Mouse (Mus musculus): ENCODE results near the gene Mrpl43.
"Not testable (repeated sequence)": the region's sequence is repeated elsewhere in the genome, so short reads cannot be mapped to it uniquely, and the experiment has no call there.

Mrpl43 gene

DNA sequence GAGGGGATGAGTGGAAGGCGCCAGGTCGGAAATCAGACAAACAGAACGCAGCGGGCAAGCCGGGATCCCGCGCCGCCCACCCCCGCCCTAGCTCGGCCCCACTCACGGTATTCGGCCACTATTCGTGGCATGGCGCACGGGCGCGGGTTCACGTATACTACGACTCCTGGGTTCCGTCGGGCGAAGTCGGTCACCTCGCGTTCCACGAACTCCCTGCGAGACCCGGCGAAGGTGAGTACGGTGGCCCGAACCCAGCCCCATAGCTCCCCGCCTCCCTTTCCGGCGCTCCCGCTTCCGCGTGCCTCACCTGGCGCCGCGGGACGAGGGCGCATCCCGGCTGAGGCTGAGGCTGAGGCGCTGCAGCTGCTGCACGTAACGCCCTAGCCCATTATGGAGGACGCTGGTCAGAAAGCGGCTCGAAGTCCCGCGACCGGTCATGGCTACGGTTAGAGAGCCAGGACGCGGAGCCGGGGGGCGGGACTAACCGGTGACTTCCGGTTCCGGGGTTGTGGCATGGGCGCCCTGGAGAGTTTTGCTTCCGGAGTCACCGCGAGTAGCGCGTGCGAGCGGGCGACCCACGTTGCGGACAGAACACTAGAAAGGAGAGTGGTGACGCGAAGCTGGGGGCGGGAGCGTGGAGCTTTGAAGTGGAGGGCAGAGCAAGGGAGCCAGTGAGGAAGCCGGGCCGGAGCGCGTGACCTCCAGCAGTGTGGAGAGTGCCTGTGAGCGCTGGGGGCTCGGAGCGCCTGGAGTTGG lies at the start of gene Mrpl43:
Mrpl43 (minus strand) TSS at position 486 of the 756 bp plus-strand sequence.
- peak; percentile 92 for DNase-seq (ENCODE audit: low read depth, low spot score)

GRCm38 (mm10) chr19:45054892-45055690 lies 48.8 kb upstream of the Mrpl43 start:
- DNase-seq (ENCODE audit: low read depth, low spot score): no peak

DNA sequence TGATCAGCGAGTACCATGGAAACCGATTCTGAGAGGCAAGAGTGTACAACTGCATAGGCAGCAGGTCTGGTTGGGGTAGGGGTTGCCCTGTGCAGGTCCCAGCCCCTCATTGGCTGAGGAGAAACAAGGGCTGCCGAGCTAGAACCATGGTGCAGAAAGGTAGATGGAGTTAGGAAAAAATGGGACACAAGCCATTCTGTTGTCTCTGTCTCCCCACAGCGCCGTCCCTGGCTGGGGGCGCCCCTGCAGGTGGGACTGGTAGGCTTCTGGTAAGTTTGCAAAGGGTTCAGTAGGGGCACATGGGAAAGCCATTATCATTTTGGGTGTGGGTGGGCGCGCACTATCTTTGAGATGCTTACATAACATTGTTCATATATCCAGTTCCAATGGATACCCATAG lies 47.2 kb upstream of the Mrpl43 start:
- no peak for DNase-seq (ENCODE audit: low read depth, low spot score)

- DNase-seq (ENCODE audit: low read depth, low spot score): no peak
These were observed 43.3 kb upstream of the Mrpl43 start for GRCm38 (mm10) chr19:45049523-45049922.

- no peak for DNase-seq (ENCODE audit: low read depth, low spot score)
These were observed 42.6 kb upstream of the Mrpl43 start for GRCm38 (mm10) chr19:45048644-45049365.

- no peak for DNase-seq (ENCODE audit: low read depth, low spot score)
These were observed 41.8 kb upstream of the Mrpl43 start for GRCm38 (mm10) chr19:45047935-45048643.

- DNase-seq (ENCODE audit: low read depth, low spot score): peak; percentile 89
These were observed 41.2 kb upstream of the Mrpl43 start, which contains the start of gene Sfxn3 for GRCm38 (mm10) chr19:45047417-45047934. Gene Sfxn3, plus strand, starts transcription at chr19:45047503.

DNA sequence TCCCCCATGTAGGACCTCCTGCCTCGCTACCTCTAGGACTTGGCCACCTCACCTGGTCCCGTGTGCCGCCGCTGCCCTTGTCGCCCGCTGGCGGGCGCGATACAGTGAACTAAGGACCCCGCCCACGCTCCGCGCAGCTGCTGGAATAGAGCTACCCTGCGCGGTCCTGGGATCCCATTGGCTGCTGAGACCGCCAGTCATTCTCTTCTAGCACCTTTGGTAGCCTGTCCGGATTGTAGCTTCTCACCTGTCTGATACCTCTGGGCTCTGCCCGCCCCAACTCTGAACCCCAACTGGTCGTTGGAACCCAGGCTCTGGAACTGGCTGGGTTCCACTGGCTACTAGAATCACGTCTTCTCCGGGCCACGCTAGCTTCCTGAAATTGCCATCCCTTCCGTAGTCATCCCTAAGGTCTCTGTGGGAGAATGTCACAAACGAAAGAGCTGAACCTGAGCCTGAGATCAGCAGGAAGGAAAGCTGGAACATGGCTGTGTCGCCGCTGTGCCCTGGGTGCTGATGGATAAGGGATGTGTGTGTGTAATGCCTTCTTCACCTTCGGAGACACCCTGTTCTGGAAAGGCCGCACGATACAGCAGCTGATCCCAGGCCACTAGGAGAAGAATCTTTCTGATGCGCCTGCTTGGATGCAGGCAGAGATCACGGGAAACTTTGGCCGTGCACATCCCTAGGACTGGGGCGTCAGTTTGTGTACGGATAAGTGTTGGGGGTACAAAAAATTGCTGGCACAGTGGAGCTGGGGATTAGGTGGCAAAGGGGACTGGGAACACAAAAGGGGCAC lies 40.5 kb upstream of the Mrpl43 start:
- peak; percentile 61 for DNase-seq (ENCODE audit: low read depth, low spot score)

DNA sequence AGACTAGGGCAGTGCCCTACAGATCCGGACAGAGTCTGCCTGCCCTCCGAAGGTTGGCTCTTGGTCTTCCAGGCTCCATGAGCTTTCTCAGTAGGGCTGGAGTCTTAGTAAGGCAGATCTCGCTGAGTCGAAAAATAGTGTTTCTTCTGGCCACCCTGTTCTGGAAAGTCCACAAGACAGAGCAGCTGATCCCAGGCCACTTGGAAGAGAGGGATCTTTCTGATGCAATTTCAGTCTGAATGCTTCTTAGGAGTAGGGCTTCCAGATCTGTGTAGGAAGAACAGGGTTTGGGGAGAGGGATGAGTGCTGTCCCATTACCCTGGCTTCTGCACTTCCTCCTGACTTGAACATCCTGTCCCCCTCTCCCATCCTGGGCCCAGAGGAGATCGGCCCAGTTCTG lies 39.4 kb upstream of the Mrpl43 start, which contains the start of gene Pdzd7:
Pdzd7 (minus strand) TSS at position 67 of the 400 bp plus-strand sequence.
- DNase-seq (ENCODE audit: low read depth, low spot score): no peak

- no peak for DNase-seq (ENCODE audit: low read depth, low spot score)
These were observed 39.0 kb upstream of the Mrpl43 start for GRCm38 (mm10) chr19:45045236-45045635.

DNA sequence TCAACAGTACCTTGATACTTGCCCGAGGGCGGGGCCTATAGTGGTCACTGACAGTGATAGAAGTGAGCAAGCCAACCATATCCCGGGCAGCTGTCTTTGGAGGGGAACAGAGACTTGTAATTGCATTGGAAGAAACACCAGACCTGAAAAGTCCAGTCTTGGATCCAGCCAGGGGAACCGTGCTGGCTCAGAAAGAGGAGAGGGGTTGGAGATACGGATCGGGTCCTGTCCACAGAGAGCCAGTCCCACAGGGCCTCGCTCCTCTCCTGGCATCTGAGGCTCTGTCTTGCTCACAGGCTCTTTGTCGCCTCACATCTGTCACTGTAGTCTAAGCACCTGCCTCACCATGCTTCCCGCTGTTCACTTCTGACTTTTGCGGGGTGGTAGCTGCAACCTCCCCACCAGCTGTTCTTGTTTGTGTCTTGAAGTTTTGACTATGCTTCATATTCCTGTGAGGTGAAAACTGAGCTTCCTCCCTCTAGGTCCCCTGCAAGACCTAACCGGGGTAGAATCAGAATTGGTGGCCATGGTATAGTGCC lies 38.2 kb upstream of the Mrpl43 start:
- DNase-seq (ENCODE audit: low read depth, low spot score): no peak

DNA sequence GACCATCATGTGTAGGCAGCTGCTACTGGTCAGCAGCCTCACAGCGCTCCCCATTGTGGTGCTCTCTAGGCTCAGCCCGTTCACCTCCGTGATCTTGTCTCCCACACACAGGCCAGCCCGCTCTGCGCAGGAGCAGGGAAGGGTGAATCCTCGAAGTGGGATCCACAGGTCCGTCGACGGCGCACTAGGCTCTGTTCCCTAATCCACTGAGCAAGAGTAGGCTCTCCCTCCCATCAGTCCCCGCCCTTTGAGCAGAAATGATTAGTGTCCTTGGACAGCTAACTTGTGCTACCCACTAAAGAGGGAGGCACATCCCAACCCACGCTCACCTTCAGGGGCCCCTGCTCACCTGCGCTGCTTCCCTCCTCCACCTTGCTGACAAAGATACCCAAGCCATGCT lies 34.0 kb upstream of the Mrpl43 start:
- no peak for DNase-seq (ENCODE audit: low read depth, low spot score)

GRCm38 (mm10) chr19:45038198-45038597 lies 32.0 kb upstream of the Mrpl43 start:
- DNase-seq (ENCODE audit: low read depth, low spot score): not testable (repeated sequence)

DNA sequence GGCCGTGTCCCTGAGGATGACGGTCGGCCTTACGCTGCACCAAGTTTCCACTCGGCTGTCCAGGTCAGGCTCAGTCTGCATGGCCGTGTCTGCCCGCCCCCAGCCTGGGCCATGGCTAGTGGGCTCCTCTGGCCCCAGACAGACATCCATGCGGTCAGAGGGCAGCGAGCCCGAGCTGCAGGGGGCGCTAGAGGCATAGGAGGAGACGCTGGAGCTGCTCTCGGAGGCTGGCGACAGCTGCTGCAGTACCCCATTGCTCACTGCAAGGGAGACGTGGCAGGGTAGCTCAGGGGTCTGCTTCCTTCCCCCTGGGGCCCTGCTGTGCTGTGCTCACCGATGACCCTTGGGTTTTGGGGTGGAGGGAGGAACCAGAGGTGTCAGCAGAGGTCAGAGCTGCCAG lies 30.6 kb upstream of the Mrpl43 start:
- no peak for DNase-seq (ENCODE audit: low read depth, low spot score)

GRCm38 (mm10) chr19:45032570-45033332 lies 26.5 kb upstream of the Mrpl43 start:
- no peak for DNase-seq (ENCODE audit: low read depth, low spot score)

DNA sequence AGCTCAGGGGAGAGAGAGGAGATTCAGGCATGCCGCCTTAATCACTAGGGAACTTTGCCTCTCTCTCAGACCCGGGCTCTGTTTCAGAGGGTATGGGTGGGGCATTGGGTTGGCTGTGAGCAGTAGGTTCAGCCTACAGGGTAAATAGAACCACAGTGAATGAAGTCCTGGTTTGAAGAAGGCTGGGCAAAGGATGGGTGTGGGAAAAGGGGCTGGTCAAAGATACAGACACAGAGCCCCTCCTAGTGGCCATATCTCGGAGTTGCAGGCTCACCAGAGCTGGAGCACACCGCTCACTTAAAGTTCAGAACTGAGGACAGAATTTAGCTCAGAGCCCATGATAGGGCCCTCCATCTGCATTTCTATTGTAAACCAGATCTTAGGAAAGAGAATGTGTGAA lies 25.5 kb upstream of the Mrpl43 start:
- no peak for DNase-seq (ENCODE audit: low read depth, low spot score)

GRCm38 (mm10) chr19:45030746-45031693 lies 24.8 kb upstream of the Mrpl43 start:
- peak; percentile 80 for DNase-seq (ENCODE audit: low read depth, low spot score)

DNA sequence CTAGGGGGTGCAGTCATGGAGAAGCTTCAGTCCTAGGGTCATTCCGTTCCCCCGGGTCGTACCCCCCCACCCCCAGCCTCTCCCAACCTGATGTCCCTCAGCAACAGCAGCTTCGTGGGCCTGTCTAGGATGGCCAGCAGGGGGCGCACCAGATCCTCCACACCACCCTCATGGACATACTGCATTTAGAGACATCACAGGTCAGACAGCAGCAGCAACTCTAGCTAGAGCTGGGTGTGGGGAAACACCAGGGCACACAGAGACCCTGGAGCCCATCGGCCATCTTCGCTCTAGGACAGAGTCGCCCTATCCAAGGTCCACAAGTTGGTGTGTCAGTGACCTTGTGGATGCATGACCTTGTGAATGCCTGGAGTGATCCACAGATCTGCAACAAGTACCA lies 23.9 kb upstream of the Mrpl43 start:
- DNase-seq (ENCODE audit: low read depth, low spot score): no peak

Measured in retina, postnatal 7 days (tissue).